11 mouse cellular contexts compared by ENCODE assay signal in the genomic region with DNA sequence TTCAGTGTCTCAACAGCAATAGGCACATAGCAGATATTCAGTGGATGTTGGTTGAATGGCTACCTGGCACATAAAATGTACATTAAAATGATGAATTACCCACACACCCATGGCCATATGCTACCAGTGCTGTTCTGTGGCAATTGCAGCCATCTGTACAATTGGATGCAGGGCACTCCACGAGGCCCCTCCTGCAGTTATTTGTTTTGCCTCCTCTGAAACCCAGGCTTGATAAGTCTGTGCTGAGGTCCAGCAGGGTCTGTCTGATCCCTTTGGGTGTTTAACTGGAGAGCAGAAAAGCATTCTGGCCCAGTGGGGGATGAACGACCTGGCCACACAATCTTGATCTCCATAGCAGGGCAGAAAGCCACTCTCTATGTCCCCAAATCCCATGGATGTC.
"Had no signal": no experiment of that assay in that cellular context is flagged by ENCODE, and none has a peak within 500 bp of the region (broad histone marks: within the 10 kb centered on the region; RNA-seq: fewer than 3 reads in every experiment).

No protein-coding gene starts in this region.

- DNase-seq: kidney, postnatal 10 days; kidney, postnatal 4 days; liver, embryonic 13.5 days; liver, postnatal 0 days; right cerebral cortex, adult 18-20 months; thymus, adult 18-20 months; thymus, postnatal 14 days had no signal

- H3K9ac ChIP-seq: limb, embryonic 15.5 days; liver, embryonic 13.5 days; liver, postnatal 0 days; midbrain, embryonic 12.5 days; neural tube, embryonic 15.5 days had no signal

- H3K4me1 ChIP-seq: limb, embryonic 15.5 days; liver, embryonic 13.5 days had no signal

- ATAC-seq: liver, postnatal 0 days; midbrain, embryonic 16.5 days had no signal

- H3K4me3 ChIP-seq: limb, embryonic 15.5 days; liver, embryonic 13.5 days; midbrain, embryonic 12.5 days; neural tube, embryonic 15.5 days had no signal

- H3K4me2 ChIP-seq: limb, embryonic 15.5 days; liver, embryonic 13.5 days; midbrain, embryonic 12.5 days; neural tube, embryonic 15.5 days had no signal

- H3K36me3 ChIP-seq: limb, embryonic 15.5 days; liver, embryonic 13.5 days; midbrain, embryonic 12.5 days; neural tube, embryonic 15.5 days had no signal

- H3K27me3 ChIP-seq: limb, embryonic 15.5 days; liver, embryonic 13.5 days; midbrain, embryonic 12.5 days; neural tube, embryonic 15.5 days had no signal

- H3K27ac ChIP-seq: limb, embryonic 15.5 days; liver, embryonic 13.5 days; midbrain, embryonic 12.5 days; neural tube, embryonic 15.5 days had no signal

- H3K9me3 ChIP-seq: limb, embryonic 15.5 days; liver, embryonic 13.5 days; midbrain, embryonic 12.5 days; neural tube, embryonic 15.5 days had no signal
